Mouse (Mus musculus) T-helper 2 cell (primary cell): Measurements from ENCODE around the gene Hist1h2af.

Source experiments
- in situ Hi-C: fragments of 300-600 bp; cut with MboI, MseI; formaldehyde crosslinking; loops from one replicate; pipeline ENCODE4 v1.15.1; 2025; ENCODE audit warnings: high pct_unique_total_duplicates

The Hist1h2af gene

GRCm38 (mm10) chr13:23533560-23534367 is at the start of gene Hist1h2af:
TSS of gene Hist1h2af (plus strand) at chr13:23533906.
- in situ Hi-C loops, result loop anchor here (10.0 kb wide), 1 partner anchor 1489 kb away; the partner anchor contains the start of genes Hist1h2ag, Hist1h2bj and Hist1h4i

GRCm38 (mm10) chr13:23485271-23485670 is 48.4 kb upstream of the Hist1h2af start:
- in situ Hi-C loops, result no loop called here

DNA sequence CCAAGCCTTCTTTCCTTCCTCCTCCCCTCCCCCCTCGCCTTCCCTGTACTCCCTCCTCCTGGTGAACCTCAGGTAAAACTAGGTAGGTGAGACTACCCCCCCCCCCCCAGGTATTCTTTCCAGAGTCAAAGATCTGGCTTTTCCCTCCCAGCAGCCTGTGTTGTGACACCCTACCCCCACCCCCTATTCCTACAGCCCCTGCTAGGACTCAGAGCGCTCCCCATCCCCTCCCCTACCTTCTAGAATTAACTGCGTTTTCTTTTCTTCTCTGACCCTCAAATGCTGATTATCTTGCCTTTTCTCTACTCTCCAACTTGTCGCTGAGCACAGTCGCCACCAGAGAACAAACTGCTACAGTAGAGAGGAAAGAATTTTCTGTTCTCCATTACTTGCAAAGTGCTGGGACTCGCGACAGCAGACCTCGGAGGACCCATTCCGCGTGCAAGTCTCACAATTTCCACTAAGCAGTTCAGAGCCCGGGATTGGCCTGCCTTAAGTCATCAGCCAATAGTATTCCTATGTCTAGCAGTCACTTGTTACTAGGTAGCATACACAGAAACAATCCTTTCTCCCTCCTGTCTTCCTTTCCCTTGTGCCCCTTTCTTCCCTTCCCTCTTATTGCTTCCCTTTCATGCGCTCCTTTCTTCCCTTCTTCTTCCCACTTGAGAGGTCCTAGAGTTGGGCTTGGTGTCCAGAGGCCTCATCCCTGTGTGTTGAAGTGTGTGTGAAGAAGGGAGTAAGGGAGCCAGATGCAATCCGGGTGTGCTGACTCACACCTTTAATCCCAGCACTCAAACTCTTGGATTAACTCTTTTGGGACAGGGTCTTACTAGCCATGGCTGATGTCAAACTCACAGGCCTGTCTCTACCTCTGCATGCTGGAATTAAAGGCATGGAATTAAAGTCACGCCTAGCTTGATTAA is 45.0 kb upstream of the Hist1h2af start, which contains the start of gene Btn2a2:
Gene Btn2a2 (minus strand): TSS at position 458 of the 923 bp plus-strand sequence.
- in situ Hi-C loops, result no loop called here

DNA sequence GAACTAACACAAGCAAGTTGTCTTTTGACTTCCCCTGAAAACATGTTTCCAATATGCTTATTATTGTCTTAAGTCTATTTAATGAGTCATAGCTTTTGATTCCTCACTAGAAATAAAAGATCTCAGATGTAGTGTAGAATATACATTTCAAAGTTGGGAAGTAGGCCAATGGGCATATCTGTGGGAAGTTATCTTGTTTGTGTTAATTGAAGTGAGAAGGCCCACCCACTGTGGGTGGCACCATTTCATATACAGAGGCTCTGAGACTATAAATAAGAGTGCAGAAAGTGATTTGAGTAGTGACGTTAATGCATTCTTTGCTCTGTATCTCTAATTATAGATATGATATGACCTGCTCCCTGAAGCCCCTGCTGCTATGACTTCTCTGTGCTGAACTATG is 42.8 kb upstream of the Hist1h2af start:
- in situ Hi-C loops, result no loop called here

DNA sequence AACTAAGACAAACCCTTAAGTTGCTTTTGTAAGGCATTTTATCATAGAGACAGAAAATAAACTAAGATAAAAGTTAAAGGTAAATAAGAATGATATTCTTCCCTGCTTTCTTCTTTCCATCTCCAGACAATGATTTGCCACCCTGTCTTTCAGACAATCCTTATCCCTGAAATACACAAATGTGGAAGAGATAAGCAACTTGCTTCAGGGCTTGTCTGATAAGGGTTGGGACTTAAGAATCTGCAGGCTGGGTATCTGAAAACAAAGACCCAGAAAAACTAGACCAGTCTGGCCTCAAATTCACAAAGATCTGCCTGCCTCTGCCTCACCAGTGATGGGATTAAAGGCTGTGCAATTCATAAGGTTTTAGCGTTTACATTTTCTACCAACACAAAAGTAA is 42.4 kb upstream of the Hist1h2af start:
- in situ Hi-C loops, result no loop called here

DNA sequence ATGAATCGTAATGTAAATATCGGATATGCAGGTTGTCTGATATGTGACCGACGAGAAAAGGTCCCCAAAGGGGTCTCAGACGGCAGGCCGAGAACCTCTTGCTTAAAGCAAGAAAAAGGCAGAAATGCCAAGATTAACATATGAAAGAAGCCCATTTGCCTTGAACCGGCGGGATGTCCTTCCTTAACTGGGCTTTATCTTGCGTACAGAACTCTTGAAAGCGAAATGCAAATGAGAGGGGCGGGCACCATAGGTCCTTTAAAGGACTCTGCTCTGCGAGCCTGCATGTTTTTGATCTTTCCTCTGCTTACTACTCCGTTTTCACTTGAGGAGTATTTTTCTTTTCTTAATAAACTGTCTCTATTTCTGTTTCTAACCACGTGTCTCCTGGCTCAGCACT is 41.7 kb upstream of the Hist1h2af start:
- in situ Hi-C loops, result no loop called here

DNA sequence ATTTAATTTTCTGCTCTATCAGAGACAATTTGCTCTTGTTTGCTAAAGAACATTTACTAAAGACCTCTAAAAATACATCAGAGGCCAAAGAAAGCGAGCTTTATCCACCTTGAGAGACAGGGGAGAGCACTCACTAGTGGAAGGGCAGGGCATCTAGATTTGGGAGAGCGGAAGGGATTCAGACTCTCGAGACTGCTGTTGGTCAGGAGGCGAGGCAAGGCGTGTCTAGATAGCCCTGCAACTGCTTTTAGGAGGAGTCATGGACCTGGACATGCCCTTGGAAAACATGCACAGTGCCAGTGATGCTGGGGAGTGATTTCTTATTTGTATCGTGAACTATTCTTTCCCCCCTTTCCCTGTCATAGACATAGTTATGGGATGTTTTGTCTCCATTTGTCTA is 38.2 kb upstream of the Hist1h2af start:
- in situ Hi-C loops, result no loop called here

- in situ Hi-C loops, result no loop called here
These were observed 35.9 kb upstream of the Hist1h2af start for GRCm38 (mm10) chr13:23497656-23498321.

GRCm38 (mm10) chr13:23498653-23499052 is 35.1 kb upstream of the Hist1h2af start:
- in situ Hi-C loops, result no loop called here

DNA sequence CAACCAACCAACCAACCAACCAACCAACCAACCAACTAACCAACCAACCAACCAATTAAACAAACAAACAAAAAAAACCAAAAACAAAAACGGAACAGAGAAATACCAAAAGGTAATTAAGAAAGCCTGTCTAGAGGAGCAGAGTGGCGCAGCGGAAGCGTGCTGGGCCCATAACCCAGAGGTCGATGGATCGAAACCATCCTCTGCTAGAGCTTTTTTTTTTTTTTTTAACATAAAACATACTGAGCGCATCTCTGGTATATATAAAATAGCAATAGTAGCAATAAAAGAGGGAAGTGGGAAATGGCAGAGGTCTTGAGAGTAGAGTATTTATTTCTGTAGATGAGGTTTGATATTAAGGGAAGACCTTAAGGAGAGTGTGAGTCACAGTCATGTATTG is 33.8 kb upstream of the Hist1h2af start:
- in situ Hi-C loops, result no loop called here

- in situ Hi-C loops, result no loop called here
These were observed 33.1 kb upstream of the Hist1h2af start for GRCm38 (mm10) chr13:23500424-23501200.

DNA sequence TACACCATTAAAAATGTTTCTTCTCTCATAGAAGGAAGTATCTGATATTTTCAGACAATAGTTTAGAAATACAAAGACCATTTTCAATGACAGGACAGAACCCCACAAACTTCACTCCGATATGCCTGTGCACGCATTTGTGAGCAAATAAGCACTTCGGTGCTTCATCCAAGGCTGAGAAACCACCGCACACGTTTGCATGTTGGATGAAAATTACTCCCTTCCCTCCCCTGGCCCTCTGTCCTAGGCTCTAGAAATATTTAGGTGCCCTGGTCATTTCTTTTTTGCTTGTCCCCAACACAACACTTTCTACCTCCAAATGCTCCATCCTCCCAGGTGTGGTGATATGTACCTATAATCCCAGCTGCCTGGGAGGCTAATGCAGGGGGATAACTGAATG is 32.2 kb upstream of the Hist1h2af start:
- in situ Hi-C loops, result no loop called here

DNA sequence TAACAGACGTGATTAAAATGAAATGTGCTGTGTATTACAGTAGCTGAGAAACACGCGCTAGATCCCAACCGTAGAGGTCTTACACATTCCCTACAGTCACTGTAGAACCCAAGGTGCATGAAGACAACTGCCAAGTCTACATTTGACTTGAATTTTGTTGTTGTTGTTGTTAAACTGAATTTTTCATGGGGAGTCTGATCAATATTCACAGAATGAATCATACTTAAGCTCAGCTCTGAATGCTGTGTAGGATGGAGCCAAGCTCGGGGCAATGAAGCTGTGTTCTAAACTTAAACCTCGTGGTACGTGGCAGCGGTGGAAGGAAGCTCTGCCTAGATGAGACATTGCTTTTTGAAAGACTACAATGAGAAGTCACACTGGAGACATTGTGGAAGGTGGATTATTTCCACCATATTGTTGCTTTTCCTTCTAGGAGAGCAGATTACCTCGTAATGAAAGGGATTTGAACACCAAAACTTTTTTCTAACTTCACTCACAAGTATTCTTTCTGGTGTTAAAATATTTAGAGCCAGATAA is 31.6 kb upstream of the Hist1h2af start:
- in situ Hi-C loops, result no loop called here

DNA sequence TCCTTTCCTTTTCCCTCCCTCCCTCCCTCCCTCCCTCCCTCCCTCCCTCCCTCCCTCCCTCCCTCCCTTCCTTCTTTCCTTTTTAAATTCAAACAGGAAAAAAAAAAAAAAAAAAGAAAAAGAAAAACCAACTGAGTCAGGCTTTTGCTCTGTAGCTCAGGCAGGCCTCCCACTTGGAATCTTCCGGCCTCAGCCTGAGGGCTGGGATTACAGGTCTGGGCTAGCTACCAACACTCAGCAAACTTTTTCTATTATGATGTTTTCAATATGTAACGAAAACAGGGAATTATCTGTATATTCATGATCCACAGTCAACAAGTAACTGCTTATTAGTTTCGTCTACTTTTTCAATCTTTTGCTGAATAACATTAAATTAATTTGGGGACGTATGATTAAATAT is 30.8 kb upstream of the Hist1h2af start:
- in situ Hi-C loops, result no loop called here

GRCm38 (mm10) chr13:23503797-23504196 is 29.9 kb upstream of the Hist1h2af start:
- in situ Hi-C loops, result no loop called here

DNA sequence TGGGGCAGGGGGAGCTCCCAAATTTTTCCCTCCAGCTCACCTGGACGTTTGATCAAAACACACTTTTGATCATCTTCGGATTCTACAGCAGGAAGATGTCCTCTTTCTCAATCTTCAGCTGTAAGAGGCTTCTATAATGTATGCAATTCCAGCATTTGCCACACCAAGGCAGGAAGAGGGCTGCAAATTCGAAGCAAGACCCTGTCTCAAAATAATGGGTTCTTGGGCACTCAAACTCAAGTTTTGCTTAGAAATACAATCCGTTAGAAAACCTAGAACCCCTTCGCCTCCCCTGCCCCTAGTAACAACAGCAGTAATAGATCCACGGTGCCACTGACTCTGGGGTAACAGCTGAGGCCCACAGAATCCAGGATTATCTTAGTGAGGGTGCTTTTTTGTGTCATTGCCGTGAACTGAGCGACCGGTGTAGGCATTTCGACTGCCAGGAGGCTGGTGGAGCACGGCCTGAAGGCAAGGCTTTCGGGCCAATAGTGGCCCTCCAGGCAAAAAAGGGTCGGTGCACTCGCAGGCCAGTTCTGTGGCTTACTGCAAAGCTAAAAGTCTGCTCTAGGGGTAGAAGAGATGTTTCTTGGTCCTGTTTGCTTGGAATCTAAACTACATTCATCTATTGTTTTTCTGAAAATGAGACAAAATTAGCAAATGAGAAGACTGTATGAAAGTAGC is 27.9 kb upstream of the Hist1h2af start:
- in situ Hi-C loops, result no loop called here

DNA sequence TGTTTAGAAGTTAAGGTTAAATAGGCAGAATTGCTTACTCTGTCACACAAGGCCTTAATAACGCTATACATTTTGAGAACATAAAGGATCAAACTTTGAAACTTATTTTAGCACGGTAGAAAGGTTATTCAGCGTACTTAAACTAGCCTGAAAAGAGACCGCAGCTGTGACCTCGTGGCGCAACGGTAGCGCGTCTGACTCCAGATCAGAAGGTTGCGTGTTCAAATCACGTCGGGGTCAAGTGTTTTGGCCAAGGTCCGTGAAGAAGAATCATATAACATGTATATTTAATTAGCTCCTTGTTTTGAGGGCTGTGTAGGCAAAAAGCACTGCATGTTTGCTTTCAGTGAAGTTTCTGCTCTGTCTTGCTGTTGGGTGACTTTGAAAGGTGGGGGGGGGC is 27.4 kb upstream of the Hist1h2af start:
- in situ Hi-C loops, result no loop called here

DNA sequence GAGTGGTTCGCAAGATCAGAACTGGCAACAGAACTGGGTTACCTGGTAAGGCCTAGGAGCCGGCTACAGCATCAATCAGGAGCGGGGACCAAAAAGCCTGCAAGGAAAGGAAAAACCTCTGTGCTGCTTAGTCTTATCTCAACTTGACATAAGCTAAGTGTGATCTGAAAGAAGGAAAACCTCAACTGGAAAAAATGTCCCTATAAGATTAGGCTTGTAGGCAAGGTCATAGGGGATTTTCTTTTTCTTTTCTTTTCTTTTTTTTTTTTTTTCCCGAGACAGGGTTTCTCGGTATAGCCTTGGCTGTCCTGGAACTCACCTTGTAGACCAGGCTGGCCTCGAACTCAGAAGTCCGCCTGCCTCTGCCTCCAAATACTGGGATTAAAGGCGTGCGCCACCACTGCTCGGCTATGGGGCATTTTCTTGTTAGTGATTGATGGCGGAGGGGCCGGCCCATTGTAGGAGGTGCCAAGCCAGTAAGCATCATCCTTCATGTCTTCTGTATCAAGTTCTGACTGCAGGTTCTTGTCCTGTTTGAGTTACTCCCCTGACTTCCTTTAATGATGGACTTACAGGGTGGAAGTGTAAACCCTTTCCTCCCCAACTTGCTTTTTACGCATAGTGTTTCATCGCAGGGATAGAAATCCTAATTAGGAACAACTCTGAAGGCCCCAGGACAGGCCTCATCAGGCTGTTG is 26.7 kb upstream of the Hist1h2af start:
- in situ Hi-C loops, result no loop called here

DNA sequence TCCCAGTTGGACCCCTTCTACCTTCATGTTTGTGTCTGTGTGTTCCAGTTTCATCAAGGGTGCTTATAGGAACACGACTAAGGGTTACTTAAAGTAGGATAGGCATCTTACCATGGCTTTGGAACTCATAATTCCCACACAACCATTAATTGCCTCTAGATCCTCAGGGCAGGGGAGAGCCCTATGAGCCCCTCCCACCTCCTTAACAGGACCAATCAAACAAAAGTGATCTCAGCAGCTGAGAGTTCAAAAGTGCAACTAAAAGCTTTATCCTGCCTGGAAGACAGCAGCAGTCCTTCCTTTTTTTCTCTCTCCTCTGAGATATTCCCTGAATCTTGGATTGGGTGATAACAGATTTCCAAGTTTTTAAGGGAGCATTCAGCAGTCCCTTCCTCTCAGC is 23.6 kb upstream of the Hist1h2af start:
- in situ Hi-C loops, result no loop called here

- in situ Hi-C loops, result no loop called here
These were observed 20.2 kb upstream of the Hist1h2af start for GRCm38 (mm10) chr13:23513517-23513916.
